Mouse (Mus musculus) cerebellum, adult 9-10 months (tissue): ENCODE results near the gene Olfr424.

Experiments used
- DNase-seq: peaks from one replicate; pipeline ENCODE4 v3.0.0; 2022

The Olfr424 gene

DNA sequence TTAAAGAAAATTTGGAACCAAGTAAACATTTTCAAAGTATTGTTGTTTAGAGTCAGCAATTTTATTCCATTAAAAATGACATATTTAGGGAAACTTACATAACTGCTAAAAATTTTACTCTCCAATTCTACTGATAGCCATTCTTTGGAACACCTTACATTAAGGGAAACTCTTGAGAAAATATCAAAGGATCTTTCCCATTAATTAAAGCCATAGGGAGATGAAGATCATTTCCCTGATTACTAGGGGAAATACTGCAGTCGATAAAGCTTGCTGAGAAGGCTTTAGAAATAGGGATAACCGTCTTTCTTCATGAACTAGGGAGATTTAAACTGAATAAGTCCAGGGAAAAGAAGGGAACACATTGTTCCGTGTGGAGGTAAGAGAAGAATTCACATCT, at the start of gene Olfr424:
Gene Olfr424, plus strand, starts transcription at position 301 of the 400 bp plus-strand sequence.
- DNase-seq = no peak

DNA sequence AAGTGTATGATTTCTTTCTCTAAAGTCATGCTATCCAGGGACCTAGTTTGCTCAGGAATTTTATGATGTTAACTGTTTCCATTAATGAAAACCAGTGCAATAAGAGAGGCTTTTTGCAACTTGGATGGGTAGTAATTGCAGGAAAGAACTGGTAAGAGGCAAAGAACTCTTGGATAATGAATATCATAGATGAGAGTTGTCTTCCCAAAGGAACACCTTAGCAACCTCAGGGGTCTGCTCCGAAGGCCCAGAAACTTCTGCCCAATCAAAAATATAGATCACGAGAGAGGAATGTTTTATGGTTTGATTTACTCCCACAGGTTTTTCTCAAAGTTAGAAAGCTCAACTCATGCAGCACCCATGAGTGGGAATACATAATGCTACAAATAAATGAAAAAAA, 47.3 kb upstream of the Olfr424 start, which contains the start of gene Olfr429:
Gene Olfr429, plus strand, starts transcription at position 301 of the 400 bp plus-strand sequence.
- DNase-seq = no peak

GRCm38 (mm10) chr1:174096591-174096990, 34.7 kb upstream of the Olfr424 start, which contains the start of gene Olfr427:
Olfr427 (plus strand) TSS chr1:174096891.
- DNase-seq = no peak

- DNase-seq = no peak
Observed at GRCm38 (mm10) chr1:174103735-174104134, 27.6 kb upstream of the Olfr424 start.

DNA sequence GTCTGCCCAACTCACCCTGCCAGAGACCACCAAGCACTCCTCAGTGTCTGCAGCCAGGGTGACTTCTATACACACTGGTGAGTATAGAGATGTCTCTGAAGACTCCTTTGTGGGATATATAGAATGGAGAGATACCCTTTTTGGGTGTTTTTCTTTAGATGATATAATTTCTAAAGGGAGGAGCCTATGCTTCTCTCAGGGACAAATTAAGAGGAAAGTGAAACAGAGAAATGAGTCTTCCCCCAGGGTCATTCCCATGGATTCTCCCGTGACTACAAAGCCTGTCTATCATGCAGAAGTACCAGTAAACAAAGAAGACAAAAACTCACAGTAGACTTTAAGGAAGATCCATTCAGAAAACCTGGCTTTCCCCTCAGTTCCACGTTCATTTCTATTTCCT, 10.3 kb upstream of the Olfr424 start, which contains the start of gene Olfr231:
Gene Olfr231, minus strand, starts transcription at position 101 of the 400 bp plus-strand sequence.
- DNase-seq = no peak

DNA sequence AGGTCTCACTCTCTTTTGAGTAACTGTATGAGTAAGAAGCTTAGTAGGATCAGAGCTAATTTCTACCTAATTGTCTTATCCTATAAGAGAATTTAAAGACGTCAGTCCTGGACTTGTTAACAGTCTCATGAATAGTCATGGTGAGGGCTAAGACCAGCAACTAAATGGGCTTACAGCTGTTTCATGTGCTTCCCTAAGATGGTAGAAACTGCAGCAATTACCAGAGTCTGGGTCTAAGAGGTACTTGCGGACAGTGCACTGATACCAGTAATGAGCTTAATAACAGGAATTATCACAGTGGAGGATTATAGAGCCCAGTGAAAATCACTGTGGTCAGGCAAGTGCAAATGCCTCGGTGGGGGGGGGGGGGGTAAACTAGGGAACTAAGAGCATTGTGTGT, 682 bp downstream of the Olfr424 start:
- DNase-seq = no peak

GRCm38 (mm10) chr1:174141384-174141783, 10.1 kb downstream of the Olfr424 start:
- DNase-seq = no peak

DNA sequence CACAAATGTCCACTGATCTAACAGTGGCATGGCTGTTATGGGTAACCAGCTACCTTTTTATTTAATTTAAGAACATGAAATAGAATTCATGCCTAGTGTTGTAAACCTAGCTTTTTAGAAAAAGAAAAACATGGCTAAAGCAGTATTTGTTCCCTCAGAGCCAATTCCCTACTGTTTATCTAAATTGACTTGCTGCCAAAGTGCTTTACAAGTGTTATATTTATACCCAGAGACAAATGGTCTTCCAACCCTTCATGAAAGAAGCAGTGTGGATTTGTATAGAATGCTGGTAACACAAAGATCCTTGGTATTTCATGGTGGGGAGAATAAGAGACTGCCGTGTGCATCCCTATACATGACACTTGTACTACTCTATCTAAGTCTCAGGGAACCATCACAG, 15.4 kb downstream of the Olfr424 start:
- no peak for DNase-seq

DNA sequence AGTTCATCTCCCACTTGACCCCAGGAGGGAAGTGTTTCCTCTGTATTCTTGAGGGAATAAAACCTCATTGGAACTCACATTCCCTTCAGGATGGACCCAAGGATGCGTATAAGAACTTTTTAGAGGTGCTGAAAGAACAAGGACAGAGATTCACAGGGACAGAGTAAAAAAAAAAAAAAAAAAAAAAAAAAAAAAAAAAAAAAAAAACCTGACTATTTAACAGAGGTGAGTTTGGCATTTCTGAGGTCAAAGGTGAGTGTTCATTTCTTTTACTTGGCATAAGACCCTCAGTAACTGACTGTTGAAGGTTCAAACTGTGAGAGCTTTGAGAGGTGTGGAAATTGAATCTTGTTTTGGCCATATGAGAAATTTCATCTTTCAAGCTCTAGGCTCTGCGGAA, 18.0 kb downstream of the Olfr424 start:
- DNase-seq = no peak

- DNase-seq = no peak
Observed at GRCm38 (mm10) chr1:174155333-174155732, 24.0 kb downstream of the Olfr424 start, which contains the start of gene Olfr420. Olfr420 (plus strand) TSS chr1:174155633.

- no peak for DNase-seq
Observed at GRCm38 (mm10) chr1:174157622-174158021, 26.3 kb downstream of the Olfr424 start.

- DNase-seq = no peak
Observed at GRCm38 (mm10) chr1:174158512-174158911, 27.2 kb downstream of the Olfr424 start.

GRCm38 (mm10) chr1:174159095-174159494, 27.8 kb downstream of the Olfr424 start:
- no peak for DNase-seq

- no peak for DNase-seq
Observed at GRCm38 (mm10) chr1:174169024-174169423, 37.7 kb downstream of the Olfr424 start.

DNA sequence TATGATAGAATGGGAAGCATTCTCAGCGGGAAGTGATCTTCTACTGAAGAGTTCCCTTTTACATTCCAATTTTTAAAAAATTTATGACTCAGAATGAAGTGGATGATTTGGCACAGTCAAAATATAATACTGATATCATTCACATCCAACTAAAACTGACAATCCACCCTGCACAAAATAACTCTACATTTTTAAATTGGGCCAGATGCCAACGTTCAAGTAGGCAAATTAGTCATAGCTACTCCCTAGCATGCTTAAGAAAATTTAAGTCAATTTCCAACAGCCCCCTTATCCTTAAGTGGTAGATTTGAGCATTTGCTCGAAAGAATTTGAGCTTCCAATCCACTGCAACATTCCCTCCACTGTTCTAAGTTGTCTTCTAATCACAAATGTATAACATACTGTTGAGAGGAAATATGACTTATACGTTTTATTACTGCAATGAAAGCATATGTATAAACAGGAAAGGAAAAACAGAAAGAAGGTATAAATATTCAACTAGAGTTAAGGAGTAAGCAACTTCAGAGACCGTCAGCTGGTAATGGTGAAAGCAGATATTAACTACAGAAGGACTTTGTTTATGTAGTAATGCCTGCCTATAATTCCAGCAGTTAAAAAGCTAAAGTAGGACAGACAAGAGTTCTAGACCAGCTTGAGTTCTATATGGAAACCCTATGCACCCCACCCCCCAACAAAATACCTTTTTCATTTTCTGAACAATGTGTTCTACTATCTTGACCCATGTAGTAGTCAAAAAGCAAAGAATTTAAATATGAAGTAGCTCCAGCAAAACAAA, 39.6 kb downstream of the Olfr424 start:
- DNase-seq = no peak

DNA sequence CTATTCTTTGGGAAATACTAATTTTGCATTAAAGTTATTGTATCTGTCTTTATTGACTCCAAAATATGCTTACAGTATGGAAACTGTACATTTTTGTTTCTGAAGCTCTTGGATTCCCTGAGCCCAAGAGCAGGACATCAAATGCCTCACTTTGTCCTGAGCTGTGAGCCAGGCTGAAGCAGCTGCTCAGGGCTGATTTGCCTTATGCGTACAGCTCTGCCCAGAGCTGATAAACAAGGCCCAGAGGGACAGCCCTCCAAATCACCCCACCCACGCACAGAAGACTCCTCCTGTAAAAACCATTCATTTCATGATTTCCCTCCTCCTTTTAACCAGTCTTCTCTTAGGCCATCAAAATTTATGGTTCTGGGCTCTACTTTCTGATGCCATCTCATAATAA, 40.2 kb downstream of the Olfr424 start:
- DNase-seq = no peak

DNA sequence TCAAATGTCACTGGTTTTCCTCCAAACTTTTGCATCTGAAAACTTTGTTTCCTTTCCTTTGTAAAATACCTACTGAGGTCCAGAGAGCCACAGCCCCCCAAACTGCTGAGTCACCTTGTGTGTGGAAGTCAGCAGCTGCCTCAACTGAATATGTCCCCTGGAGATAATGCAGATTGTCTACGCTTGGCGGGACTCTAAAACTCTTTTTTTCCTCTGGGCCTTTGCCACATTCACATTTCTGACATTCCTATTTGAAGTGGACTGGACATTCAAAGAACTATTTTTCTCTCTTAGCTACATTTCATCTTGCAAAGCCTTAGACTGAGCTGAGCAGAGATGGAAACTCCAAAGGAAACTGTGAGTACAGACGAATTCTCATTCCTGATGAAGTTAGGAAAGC, 41.3 kb downstream of the Olfr424 start, which contains the start of gene Spta1:
Gene Spta1, plus strand, starts transcription at position 172 of the 400 bp plus-strand sequence.
- DNase-seq = no peak
